Mouse (Mus musculus): ENCODE measurements around the gene Zbtb7b.

Gene Zbtb7b

DNA sequence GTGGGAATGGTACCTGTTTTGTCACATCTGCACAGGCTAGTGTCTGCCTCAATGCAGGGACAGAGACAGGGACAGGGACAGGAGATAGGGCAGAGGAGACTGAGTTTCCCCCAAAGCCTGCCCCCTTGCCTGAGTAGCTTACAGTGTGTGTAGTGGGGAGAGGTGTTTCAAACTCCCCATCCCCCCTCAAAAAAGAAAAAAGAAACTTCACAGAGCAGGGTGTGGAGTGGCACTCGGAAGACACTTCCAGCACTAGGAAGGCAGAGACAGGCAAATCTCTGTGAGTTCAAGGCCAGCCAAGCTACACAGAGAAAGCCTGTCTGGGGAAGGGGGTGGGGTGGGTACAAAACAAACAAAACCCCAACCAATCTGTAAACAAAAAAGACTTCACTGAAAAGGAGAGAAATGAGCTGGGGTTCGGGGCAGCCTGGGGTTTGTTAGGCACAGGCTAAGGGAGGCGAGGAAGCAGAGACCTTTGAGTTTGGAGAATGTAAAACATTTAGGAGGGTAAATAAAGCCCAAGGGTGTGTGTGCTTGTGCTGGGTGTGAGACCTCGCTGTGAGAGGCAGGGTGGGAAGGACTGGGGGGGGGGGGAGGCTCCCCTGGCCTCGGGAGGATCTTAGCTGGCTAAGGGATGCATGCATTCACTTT is 20.9 kb downstream of the Zbtb7b start:
- no peak for DNase-seq (ENCODE audit: extremely low spot score, low spot score)

DNA sequence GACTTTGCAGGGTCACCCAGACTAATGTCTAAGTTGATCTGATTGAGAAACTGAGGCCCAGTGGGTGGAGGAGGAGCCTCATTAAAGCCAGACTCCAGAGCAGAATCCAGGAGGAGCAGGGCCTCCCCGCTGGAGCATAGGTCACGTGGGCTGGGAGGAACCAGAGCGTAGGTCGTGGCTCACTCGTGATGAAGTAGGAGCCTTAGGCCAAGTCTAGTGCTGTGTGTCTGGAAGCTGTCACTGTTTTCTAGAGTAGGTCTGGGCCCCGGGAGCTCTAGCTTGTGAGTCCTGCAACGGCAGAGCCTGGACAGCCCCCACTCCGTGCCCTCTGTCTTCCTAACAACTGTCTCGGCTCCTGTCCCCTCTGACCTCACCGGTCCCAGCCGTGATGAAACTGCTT is 27.2 kb downstream of the Zbtb7b start:
- no peak for DNase-seq (ENCODE audit: extremely low spot score, low spot score)

DNA sequence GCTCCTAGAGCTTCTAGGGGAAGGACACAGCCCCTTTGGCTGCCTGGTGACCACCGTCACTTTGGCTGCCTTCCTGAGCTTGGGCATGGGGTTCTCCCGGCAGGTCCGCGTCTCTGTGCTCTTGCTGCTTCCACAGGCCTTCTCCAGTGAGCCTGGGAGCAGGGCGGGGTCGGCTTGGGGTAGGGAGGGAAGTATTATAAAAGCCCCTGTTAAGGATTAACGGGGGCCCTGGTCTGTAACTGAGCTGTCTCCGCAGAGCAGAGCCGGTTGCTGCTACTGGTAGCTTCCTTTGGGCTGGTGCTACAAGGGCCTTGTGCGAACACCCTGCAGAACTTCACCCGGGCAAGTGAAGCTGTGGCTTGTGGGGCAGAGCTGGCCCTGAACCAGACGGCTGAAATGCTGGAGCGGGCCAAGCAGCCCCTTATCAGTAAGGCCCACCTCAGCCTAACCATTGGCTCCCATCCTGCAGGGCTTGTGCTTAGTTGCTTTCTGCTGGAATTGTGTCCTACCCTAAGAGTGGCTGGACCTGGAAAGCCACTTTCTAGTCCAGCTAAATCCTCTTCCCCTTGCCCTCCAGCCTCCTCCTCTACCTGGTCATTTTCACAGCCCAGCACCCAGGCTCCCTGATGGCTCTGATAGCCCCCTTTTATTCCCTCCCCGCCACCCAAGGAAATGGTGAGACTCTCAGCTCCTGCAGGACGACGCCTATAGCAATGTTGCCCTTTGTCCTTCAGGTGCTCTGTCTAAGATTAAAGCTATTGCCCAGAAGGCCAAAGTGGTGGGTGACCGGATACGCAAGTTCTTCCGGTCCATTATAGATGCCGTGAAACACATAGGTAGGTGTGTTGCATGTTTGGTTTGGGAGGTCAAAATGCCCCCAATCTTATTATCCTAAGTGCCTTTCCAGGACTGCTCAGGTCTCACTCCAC is 28.8 kb downstream of the Zbtb7b start:
- no peak for DNase-seq (ENCODE audit: extremely low spot score, low spot score)

DNA sequence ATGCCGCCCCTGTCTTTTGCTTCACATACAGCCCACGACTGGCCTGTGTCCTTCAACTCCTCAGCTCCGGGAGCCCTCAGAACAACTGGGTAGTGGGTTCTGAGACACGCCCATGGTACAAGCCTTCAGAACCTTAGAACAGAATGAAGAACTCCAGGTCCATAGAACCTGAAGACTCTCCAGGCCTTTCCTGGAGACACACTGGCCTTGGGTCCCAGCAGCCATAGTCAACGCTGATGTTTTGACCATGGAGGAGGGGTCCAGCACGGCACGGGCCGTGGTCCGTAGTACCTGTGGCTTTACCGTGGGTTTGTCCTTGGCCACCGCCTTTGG is 29.5 kb downstream of the Zbtb7b start, which contains the start of gene Dcst1:
Dcst1 (minus strand) TSS at position 101 of the 333 bp plus-strand sequence.
- no peak for DNase-seq (ENCODE audit: extremely low spot score, low spot score)

DNA sequence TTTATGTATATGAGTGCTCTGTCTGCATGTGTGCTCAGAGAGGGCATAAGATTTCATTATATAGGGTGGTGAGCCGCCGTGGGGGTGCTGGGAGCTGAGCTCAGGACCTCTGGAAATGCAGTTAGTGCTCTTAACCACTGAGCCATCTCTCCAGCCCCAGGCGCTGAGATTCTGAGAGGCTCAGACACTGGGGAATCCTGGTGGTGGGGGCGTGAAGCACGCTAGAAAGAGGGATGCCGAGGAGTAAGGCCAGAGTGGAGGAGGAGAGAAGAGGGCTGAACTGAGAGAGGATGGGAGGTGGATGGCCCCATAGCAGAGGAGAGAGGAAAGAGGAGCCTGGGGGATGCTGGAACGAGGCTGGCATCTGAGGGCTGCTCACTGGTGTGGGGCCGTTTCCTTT is 29.9 kb downstream of the Zbtb7b start:
- no peak for DNase-seq (ENCODE audit: extremely low spot score, low spot score)

DNA sequence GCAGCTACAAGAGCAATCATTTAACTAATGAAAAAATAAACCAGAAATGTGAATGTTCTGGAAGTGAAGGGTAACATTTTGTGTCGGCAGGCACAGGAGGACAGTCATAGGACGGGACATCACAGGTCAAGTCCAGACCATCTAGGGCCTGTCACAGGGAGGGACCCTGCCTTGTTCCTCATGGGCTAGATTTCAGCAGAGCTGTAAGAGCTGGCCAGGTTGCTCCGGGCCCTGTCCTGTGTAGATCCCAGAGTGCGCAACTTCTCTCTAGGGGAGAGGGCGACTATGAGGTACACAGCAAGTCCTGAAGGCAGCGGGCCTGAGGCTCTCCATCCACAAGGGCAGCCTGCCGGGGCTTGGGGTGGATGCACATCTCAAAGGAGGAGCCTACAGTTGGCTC is 32.9 kb downstream of the Zbtb7b start, which contains the start of gene Dcst2:
Dcst2 (plus strand) TSS at position 301 of the 400 bp plus-strand sequence.
- DNase-seq (ENCODE audit: extremely low spot score, low spot score) = no peak

DNA sequence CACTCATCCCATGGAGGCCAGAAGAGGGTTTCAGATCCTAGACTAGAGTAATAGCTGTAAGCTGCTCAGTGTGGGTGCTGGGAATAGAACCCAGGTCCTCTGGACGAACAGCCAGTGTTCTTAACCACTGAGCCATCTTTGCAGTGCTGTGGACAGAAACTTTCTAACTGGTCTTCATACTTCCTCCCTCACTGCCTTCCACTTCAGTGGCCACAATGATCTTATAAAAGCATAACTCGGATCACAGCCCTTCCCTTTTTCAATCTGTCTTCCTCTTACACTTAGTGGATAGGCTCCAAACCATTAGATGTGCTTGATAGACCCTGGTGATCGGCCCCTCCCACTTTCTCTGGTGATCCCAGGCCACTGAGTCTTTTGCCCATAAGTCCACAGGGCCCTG is 34.3 kb downstream of the Zbtb7b start:
- DNase-seq (ENCODE audit: extremely low spot score, low spot score) = no peak

DNA sequence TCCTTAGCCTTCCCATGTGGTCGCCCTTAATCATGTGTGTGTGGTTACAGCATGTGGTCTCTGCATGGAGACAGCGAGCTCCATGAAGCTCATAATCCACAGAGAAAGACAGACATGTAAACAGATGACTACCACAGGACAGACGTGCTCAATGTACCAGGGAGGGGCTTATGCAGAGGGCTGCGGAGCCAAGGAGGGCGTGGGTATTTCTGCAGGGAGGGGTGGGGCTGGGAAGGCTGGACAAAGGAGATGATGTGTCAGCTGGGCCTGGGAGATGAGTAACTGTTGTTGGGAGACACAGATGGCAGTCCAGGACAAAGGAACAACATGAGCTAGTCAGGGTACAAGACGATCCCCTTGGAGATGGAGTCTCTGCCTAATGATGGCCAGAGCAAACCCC is 34.9 kb downstream of the Zbtb7b start:
- DNase-seq (ENCODE audit: extremely low spot score, low spot score) = no peak

DNA sequence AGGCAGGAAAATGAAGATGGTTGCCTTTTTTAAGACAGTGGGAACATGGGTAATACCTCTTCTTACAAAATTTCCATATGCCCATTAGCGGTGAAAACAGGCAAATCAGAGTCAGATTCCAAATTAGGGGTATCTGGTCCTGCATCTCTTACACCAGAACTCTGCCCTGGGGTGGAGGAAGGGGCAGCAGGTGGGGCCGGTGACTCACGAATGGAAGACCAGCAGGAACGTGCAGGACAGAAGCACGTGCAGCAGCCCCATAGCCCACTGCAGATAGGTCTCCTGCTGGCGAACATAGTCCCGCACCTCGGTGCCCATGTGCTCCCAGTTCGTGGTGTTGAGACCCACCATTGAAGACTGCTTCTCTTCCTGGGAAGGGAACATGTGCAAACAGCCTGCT is 38.5 kb downstream of the Zbtb7b start:
- DNase-seq (ENCODE audit: extremely low spot score, low spot score) = no peak

DNA sequence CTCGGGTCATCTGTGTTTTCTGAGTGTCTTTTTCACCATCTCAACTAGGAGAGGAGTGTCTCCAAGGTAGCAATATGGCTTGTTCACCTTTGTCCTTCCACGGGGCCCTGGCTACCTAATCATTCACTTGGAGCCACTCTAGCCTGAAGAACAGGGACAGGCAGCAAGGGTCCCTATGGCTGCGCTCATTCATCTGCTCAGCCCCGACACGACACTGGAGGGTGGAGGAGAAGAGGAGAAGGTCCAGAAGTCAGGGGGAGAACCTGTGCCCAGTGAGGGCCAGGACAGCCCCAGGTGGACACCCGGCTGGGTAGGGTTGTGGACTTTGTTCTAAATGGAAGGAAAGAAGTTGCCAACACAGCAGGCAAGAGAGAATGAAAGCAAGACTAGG is 39.1 kb downstream of the Zbtb7b start:
- no peak for DNase-seq (ENCODE audit: extremely low spot score, low spot score)

DNA sequence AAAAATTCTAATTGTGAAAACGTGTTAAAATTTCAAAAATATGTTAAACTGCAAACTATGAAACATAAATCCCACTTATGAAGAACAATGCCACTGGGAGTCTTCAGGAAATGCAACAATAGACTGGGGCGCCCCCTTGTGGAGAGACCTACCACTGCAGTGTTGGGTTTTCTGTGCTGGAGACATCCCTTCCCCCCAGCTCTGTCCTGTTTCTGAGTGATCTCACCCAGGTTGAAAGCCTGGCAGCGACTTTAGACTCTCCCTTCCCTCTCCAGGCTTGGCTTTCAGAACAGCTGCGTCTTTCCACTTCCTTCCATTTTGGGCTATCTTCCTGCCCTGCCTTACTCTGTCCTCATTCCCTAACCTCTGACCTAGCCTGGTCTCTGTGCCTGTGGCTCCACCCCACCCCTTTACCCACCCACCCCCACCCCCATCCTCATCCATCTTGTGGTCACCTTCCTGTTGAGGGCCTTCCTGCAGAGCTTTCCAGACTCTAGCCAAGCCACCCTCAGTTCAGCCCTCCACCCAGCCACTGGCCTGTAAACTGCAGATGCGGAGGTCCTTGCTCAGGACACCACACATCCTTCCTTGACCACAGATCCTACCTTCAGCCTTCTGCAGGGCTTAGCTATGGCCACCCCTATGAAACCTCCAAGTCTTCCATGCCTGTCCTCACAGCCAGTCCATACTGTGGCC is 39.6 kb downstream of the Zbtb7b start:
- peak; percentile 87 for DNase-seq (ENCODE audit: extremely low spot score, low spot score)

DNA sequence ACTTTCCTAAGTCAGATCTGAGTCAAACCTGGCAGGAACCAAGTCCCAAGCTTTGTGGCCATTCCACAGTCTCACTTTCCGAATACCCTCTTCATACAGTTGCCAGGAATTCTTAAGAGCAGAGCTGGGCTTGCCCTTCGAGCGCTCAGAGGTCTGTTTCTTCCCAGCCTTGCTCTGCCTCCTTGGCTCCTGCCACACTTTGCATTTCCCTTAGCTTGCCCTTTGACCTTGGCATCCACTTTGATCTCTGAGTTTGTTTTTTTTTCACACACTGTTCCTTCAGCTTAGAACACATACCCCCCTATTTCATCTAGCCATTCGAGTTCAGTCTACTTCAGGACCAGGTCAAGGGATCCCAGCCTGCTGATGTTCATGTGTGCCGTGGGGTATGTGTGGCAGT is 43.3 kb downstream of the Zbtb7b start:
- DNase-seq (ENCODE audit: extremely low spot score, low spot score) = no peak

DNA sequence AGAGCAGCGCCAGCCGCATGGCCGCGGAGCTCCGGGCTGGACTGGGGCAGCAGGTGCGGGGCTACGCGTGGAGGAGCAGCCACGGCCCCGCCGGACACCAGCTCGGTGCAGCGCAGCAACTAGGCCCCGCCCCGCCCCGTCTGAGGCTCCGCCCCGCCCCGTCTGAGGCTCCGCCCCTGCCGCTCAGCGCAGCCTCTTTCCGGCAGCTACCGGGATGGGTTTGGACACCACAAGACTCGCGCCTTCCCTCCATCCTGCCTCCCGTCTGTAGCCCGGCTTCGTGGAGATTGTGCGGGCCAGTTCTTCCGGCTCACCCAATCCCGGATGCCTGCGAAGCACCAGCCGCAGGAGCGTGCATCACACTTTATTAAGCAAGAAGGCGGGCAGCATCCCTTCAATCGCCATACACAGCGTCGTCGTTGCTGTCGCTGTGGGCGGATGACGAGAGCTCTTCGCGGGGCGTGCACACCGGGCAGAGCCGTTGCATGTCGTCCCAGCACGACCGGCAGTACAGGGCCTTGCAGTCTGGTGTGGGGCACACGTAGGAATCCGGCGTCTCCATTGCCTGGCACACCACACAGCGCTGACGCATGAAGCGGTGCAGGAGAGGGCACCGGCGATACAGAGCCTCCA is 44.6 kb downstream of the Zbtb7b start, which contains the start of gene Adam15:
Adam15 (minus strand) TSS at position 128 of the 633 bp plus-strand sequence.
- DNase-seq (ENCODE audit: extremely low spot score, low spot score) = peak; percentile 90

DNA sequence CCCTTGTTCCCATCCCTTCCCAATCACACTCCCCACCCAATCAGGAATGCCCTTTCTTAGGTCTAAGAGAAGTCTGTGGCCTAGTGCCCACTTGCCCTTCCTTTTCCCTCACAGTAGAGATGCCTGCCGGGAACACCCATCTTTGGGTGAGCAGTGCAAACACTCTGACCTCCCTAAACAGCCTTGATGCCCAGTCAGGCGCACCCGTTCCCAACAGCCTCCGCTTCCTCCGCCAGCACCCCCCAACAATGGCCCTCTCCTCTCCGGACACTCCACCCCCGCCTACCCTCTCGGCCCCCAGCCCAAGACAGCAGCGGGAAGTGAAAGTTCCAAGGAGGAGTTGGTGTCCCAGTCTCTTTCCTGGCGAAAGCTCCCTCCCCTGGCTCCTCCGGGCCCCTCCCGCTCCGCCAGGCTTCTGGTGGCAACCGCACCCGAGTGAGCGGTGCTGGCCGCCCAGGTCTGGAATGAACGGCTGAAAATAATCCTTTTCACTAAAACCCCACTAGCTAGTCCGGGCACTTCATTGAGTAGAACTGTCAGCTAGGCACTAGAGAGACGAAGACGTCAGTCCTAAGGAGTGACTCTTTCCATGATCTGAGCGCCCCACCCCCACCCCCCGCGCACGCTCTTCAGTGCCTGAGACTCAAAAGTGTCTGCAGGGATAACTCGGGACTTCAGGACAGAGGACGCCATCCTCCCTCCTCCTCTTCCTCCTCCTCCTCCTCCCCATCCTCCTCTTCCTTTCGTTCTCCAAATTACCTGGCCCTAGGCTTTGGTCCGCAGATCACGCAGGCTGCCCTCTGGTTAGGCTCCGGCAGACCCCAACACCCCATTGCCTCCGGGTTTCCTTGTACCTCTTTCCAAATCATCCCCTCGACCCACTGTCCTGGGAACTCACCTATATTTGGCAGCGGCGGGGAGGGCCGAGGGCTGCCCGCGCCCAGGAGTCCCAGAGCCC is 45.4 kb downstream of the Zbtb7b start:
- DNase-seq (ENCODE audit: extremely low spot score, low spot score) = peak; percentile 42

DNA sequence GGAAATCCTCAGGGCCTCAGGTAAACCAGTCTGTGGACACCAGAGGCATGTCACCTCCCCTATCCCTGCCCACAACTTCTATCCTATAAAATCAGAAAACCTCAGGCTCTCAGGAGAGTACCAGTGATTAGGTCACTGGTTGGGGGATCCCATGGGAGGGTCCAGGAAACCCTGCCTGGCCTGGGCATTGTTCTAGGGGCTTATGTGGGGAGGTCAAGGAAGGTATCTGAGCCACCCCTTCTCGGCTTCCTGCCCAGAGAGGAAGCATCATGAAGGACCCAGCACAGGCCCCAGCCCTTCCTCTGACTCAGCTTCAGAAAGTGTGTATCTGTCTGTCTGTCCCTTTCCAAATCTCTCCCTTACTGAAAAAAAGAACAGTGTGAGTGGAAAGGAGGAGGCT is 46.7 kb downstream of the Zbtb7b start:
- no peak for DNase-seq (ENCODE audit: extremely low spot score, low spot score)

DNA sequence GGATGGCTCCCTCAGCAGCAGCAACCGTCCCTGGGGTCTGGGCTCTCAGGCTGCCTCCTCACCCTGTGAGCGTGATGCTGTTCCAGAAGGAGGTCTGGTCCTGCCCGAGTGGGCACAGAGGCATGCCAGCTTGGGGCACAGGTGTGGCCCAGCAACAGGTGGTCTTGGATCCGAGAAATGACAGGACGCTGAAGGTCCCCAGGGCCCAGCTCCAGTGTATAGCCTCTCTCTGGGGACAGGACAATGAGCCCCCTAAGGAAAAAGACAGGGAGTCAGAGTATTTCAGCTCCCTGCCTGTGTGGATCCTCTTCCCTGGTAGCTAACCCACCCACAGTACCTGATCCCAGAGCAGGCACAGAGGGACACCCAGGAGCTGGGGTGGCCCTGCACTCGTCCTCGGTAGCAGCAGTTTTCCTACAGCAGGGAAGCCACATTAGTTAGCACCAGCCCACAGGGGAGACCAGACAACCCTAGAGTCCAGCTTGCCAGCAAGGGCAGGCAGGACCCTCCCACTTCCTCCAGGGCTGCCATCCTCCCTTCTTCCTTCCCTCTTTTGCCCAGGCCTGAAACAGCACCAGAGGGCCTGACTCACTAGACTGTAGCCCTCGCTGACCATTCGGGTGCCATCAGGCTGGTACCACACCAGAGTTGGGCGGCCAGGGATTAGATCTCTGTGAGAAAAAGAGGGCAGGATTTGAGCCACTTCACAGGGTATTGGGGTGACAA is 47.6 kb downstream of the Zbtb7b start:
- DNase-seq (ENCODE audit: extremely low spot score, low spot score) = no peak

DNA sequence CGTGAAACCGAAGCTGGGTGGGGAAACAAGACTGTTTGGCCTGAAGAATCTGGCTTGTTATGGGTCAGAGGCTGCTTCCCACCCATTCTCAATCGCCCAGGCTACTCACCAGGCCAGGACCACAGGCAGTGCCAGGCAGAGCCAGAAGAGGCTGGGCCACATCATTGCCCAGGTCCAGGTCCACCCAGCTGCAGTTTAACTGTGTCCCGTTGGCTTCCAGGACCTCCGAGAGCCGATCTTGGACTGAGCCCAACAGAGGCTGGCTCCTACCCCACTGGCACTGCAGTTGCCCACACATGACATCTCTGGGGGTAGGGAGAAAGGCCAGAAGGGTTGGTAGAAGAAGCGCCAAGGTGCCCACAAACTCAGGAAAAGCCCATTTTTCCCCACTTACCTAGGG is 51.3 kb downstream of the Zbtb7b start:
- no peak for DNase-seq (ENCODE audit: extremely low spot score, low spot score)

DNA sequence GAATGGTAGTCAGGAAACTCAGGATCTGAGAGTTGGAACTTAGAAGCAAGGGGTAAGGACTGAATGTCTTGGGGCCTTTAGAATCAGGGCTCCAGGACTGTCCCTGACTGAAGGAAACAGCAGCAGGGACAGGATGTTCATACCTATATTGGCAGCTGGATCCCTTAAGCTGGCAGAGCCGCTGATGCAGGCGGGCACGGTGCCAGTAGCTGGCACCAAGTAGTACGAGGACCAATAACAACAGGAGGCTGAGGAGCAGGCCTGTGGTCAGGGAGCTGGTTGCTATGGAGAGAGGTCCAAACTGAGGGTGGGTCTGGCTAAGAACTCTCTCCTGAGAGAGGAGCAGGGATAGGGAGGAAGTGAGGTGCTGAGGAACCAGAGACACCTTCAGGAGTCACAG is 52.8 kb downstream of the Zbtb7b start:
- no peak for DNase-seq (ENCODE audit: extremely low spot score, low spot score)

DNA sequence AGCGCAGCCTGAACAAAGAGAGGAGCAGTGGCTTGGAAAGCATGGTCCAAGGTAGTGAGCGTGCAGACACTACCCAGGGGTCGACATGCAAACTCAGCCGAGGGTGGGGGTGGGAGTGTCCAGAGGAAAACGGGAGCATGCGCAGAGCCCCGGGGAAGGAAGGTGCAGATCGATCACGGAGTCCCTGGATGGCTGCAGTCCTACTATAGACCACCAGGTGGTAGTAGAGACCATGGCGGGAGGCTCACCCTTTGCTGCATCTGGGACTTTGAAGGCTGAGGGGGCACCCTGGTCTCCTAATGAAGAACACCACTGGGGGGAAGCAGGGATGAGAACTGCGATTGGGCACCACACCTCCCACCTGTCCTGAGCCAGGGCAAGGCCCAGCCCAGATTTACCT is 54.1 kb downstream of the Zbtb7b start:
- DNase-seq (ENCODE audit: extremely low spot score, low spot score) = peak; percentile 90

DNA sequence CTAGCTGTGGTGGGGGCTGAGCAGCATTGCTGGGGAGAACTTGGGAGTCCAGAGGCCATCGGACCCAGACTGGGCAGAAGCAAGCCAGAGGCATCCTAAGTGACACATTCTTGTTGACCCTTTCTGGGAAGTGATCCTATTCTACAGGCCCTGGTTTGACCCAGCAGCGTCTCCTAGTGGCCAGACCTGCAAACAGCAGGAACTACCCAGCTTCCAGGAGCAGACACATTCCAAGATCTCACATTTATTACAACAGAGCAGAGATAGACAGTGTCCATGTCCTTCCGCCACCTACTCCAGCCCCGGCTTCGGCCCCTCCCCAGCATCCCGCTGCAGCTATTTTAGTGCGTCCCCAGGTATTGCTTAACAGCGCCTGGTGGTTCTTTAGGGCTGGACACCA is 55.2 kb downstream of the Zbtb7b start:
- peak; percentile 87 for DNase-seq (ENCODE audit: extremely low spot score, low spot score)

Measured in neural tube, embryonic 10.5 days (tissue).